Mouse (Mus musculus) heart, embryonic 12.5 days (tissue): Measurements from ENCODE around the gene Pbx1. TPM values are rescaled to one million over a fixed set of nuclear protein-coding genes. Genes with fewer than 3 reads are reported as not detected.

Source experiments
- ATAC-seq: fragments of 200-750 bp; cut with Nextera tagmentation; 2 replicates; pipeline ENCODE4 v1.8.0; 2017; ENCODE audit warnings: moderate TSS enrichment, moderate library complexity; ENCODE audit not compliant: insufficient number of reproducible peaks, low FRiP score
- H3K27ac ChIP-seq: fragments of 300-500 bp; sonication (generic); 2 replicates; pipeline ENCODE4 v1.5.1; 2016; ENCODE audit warnings: mild to moderate bottlenecking, moderate library complexity; ENCODE audit not compliant: poor library complexity, severe bottlenecking
- H3K27me3 ChIP-seq: fragments of 300-500 bp; sonication (generic); replicated peaks from 2 replicates; pipeline ENCODE4 v1.6.1; 2016; ENCODE audit warnings: mild to moderate bottlenecking, moderate library complexity
- H3K36me3 ChIP-seq: fragments of 300-500 bp; sonication (generic); 2 replicates; pipeline ENCODE4 v1.6.1; 2016; ENCODE audit warnings: mild to moderate bottlenecking, moderate library complexity
- H3K4me1 ChIP-seq: fragments of 300-500 bp; sonication (generic); replicated peaks from 2 replicates; pipeline ENCODE4 v1.6.1; 2016; ENCODE audit warnings: mild to moderate bottlenecking
- H3K4me2 ChIP-seq: fragments of 300-500 bp; sonication (generic); 2 replicates; pipeline ENCODE4 v1.6.1; 2016; ENCODE audit warnings: mild to moderate bottlenecking, moderate library complexity
- H3K4me3 ChIP-seq: fragments of 300-500 bp; sonication (generic); 2 replicates; pipeline ENCODE4 v1.5.1; 2016; ENCODE audit warnings: mild to moderate bottlenecking
- H3K9ac ChIP-seq: fragments of 300-500 bp; sonication (generic); 2 replicates; pipeline ENCODE4 v1.6.1; 2016; ENCODE audit warnings: mild to moderate bottlenecking, moderate library complexity
- H3K9me3 ChIP-seq: fragments of 300-500 bp; sonication (generic); replicated peaks from 2 replicates; pipeline ENCODE4 v1.6.1; 2016; ENCODE audit warnings: mild to moderate bottlenecking, moderate library complexity
- WGBS: fragments of 180-500 bp; shearing (Covaris S2); methylation state at CpG from one replicate; pipeline ENCODE4 v1.1.7; 2016; 5-methylcytosine and 5-hydroxymethylcytosine counted together
- polyA plus RNA-seq: library from polyadenylated mRNA; unstranded; fragments of >200 nt; fragmentation: Nextera tagmentation; extraction: Ambion mirVana; gene quantifications from 2 replicates; pipeline ENCODE4 v1.2.1, GENCODE M21; 2016

Pbx1 gene
- polyA plus RNA-seq, 1 experiment from 2014 or later, result 26.3 TPM

- H3K9ac ChIP-seq, result no peak overlapping the region
- H3K9me3 ChIP-seq, result no peaks in the 10 kb centered on the region
- no peak for ATAC-seq
- 82% methylated on average over 6 of the region's 6 CpGs for WGBS
- H3K27ac ChIP-seq, result no peak overlapping the region
- no peak overlapping the region for H3K4me3 ChIP-seq
- H3K4me2 ChIP-seq, result no peak overlapping the region
- H3K27me3 ChIP-seq, result no peaks in the 10 kb centered on the region
- no peaks in the 10 kb centered on the region for H3K4me1 ChIP-seq
- H3K36me3 ChIP-seq, result no peaks in the 10 kb centered on the region
Measured at GRCm38 (mm10) chr1:168139138-168139682, 292.9 kb downstream of the Pbx1 start.

DNA sequence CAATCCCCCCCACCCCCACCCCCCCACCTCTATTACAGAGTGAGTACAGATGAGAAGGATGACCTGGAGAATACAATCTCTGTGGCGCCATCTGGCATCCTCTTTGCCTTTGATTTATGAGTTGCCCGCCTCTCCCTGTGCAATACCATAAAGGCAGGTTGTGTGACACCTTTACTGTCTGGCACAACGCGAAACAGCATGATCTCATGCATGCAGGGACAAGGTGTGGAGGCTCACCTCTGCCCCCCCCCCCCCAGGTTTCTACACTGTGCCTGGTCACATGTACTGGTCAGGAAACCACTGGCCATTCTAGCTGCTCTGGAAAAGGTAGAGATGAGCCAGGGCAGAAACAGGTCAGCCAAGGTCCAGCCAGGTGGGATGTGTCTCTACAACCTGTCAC is 293.4 kb downstream of the Pbx1 start:
- Histone ChIP-seq H3K27ac (no peak overlapping the region), H3K4me1 (0 out of 2 replicates have a peak, but pooled peaks cover under 1% of the 10 kb centered on the region), H3K27me3 (no peaks in the 10 kb centered on the region), H3K4me3 (no peak overlapping the region), H3K36me3 (no peaks in the 10 kb centered on the region), H3K9ac (no peak overlapping the region), H3K4me2 (no peak overlapping the region), H3K9me3 (no peaks in the 10 kb centered on the region)
- no peak for ATAC-seq
- 81% methylated on average over 4 of the region's 4 CpGs for WGBS

DNA sequence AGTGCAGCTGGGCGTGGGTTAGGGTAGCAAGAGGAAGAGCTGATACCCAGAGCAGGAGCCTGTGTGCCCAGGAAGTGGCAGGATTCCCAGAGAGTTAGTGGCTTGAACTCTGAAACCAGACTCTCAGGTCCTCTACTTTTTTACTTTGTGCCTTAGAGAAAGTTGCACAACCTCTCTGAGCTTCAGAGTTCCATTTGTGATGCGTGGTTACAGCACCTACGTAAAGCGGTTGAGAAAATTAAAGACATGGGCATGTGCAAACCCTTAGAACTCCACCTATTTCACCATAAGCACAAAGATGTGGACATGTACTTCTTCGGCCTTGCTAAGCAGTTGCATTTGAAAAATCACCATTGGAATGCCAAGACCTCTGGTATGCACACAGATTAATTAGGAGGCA is 294.2 kb downstream of the Pbx1 start:
- H3K27ac ChIP-seq, result no peak overlapping the region
- 79% methylated on average over 5 of the region's 5 CpGs for WGBS
- no peak for ATAC-seq
- H3K4me2 ChIP-seq, result no peak overlapping the region
- H3K4me3 ChIP-seq, result no peak overlapping the region
- H3K4me1 ChIP-seq, result 0 out of 2 replicates have a peak, but pooled peaks cover 5% of the 10 kb centered on the region
- no peaks in the 10 kb centered on the region for H3K36me3 ChIP-seq
- no peak overlapping the region for H3K9ac ChIP-seq
- no peaks in the 10 kb centered on the region for H3K27me3 ChIP-seq
- H3K9me3 ChIP-seq, result no peaks in the 10 kb centered on the region

DNA sequence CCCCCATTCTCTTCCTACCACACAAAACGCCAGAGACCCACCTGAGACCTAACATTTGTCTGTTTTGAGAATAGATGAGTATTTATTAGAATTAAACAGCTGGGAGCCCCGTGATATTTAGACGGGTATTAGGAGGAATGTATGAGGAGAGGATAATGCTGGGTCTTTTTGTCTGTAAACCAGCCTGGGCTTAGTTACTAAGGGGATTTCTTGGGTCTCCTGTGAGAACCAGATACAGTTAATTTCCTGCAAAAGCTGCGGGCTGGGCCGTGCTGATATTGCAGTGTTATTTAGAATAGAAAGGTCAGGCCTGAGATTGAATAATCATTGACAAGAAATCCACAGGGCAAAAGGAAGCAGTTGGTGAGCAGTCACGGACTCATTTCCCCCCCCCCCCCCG is 296.5 kb downstream of the Pbx1 start:
- H3K4me1 ChIP-seq, result 0 out of 2 replicates have a peak, but pooled peaks cover 5% of the 10 kb centered on the region
- H3K9ac ChIP-seq, result no peak overlapping the region
- no peaks in the 10 kb centered on the region for H3K27me3 ChIP-seq
- H3K27ac ChIP-seq, result no peak overlapping the region
- no peak overlapping the region for H3K4me3 ChIP-seq
- 78% methylated on average over 6 of the region's 7 CpGs for WGBS
- H3K4me2 ChIP-seq, result no peak overlapping the region
- H3K9me3 ChIP-seq, result no peaks in the 10 kb centered on the region
- H3K36me3 ChIP-seq, result no peaks in the 10 kb centered on the region
- no peak for ATAC-seq

DNA sequence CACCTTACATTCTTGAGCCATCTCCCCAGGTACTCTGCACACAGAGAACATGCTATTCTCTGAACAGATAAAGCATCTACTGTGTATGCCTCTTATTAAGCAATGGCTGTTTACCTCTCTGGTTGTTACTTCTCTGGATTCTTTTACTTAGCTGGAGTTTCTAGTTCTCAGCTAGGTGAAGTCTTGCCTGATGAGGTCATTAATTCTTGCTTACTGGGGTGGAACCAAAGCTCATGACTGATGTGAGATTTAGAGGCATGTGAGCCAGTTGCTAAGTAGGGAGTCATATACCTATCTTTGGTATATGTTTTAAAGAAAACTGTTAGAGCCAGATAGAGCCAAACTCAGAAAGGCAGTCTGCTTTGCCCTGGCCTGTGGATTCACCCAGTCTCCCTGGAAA is 298.4 kb downstream of the Pbx1 start:
- no peak overlapping the region for H3K4me2 ChIP-seq
- H3K27ac ChIP-seq, result no peak overlapping the region
- no peak for ATAC-seq
- no peaks in the 10 kb centered on the region for H3K9me3 ChIP-seq
- H3K4me3 ChIP-seq, result no peak overlapping the region
- no peaks in the 10 kb centered on the region for H3K27me3 ChIP-seq
- no peak overlapping the region for H3K9ac ChIP-seq
- 0 out of 2 replicates have a peak, but pooled peaks cover 5% of the 10 kb centered on the region for H3K4me1 ChIP-seq
- H3K36me3 ChIP-seq, result no peaks in the 10 kb centered on the region

DNA sequence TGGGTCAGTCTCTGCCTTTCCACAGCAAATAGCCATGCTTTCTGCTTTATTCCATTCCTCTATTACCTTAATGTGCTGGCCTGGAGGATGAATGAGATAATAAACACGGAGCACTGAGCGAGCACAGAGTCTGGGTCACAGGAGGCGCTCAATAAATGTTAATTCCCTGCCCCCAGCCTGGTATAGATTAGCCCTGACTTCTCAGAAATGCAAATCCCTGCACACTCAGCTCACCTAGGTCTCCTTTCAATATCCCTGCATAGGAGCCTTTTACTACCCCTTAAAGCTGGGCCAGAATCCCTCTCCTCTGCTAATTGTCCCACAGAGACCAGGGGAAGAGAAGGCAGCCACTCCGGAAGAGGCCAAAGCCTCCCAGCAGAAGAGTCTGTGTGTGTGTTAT is 304.1 kb downstream of the Pbx1 start:
- Histone ChIP-seq H3K4me3 (no peak overlapping the region), H3K4me1 (no peaks in the 10 kb centered on the region), H3K27ac (no peak overlapping the region), H3K36me3 (no peaks in the 10 kb centered on the region), H3K4me2 (no peak overlapping the region), H3K27me3 (no peaks in the 10 kb centered on the region), H3K9me3 (no peaks in the 10 kb centered on the region), H3K9ac (no peak overlapping the region)
- 56% methylated on average over 4 of the region's 4 CpGs for WGBS
- ATAC-seq, result no peak

- ATAC-seq, result no peak
- Histone ChIP-seq H3K4me1 (no peaks in the 10 kb centered on the region), H3K4me3 (no peak overlapping the region), H3K27me3 (no peaks in the 10 kb centered on the region), H3K9me3 (no peaks in the 10 kb centered on the region), H3K4me2 (no peak overlapping the region), H3K9ac (no peak overlapping the region), H3K27ac (no peak overlapping the region), H3K36me3 (no peaks in the 10 kb centered on the region)
- 63% methylated on average over 5 of the region's 5 CpGs for WGBS
Measured at GRCm38 (mm10) chr1:168124643-168125490, 307.2 kb downstream of the Pbx1 start.

GRCm38 (mm10) chr1:168118077-168118476 is 314.0 kb downstream of the Pbx1 start:
- H3K36me3 ChIP-seq, result no peaks in the 10 kb centered on the region
- no peak overlapping the region for H3K4me3 ChIP-seq
- 75% methylated on average over 5 of the region's 5 CpGs for WGBS
- no peaks in the 10 kb centered on the region for H3K27me3 ChIP-seq
- no peak overlapping the region for H3K4me2 ChIP-seq
- 0 out of 2 replicates have a peak, but pooled peaks cover 3% of the 10 kb centered on the region for H3K4me1 ChIP-seq
- no peak for ATAC-seq
- H3K27ac ChIP-seq, result no peak overlapping the region
- H3K9ac ChIP-seq, result no peak overlapping the region
- no peaks in the 10 kb centered on the region for H3K9me3 ChIP-seq

DNA sequence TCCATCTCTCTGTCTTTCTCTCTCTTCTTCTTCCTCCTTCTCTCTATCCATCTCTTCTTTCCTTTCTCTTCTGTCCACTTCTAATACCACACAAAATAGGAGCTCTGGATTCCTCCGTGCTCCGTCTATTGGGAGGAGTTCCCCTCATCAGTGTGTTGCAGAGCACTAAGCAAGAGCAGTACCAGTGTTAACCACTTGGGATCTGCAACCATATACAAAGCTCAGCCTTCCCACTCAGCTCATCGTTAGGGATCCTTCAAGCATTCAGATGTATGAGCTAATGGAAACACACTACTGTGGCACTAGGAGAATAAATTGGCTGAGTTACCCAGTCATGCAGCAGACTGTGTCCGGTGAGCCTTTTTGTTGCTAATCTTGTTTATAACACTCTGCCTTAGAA is 314.7 kb downstream of the Pbx1 start:
- 77% methylated on average over 4 of the region's 4 CpGs for WGBS
- H3K4me3 ChIP-seq, result no peak overlapping the region
- ATAC-seq, result no peak
- H3K4me1 ChIP-seq, result 0 out of 2 replicates have a peak, but pooled peaks cover 3% of the 10 kb centered on the region
- no peak overlapping the region for H3K27ac ChIP-seq
- H3K27me3 ChIP-seq, result no peaks in the 10 kb centered on the region
- no peaks in the 10 kb centered on the region for H3K36me3 ChIP-seq
- no peak overlapping the region for H3K4me2 ChIP-seq
- H3K9ac ChIP-seq, result no peak overlapping the region
- no peaks in the 10 kb centered on the region for H3K9me3 ChIP-seq

GRCm38 (mm10) chr1:168109797-168110196 is 322.3 kb downstream of the Pbx1 start:
- H3K4me1 ChIP-seq, result 0 out of 2 replicates have a peak, but pooled peaks cover 3% of the 10 kb centered on the region
- no peak for ATAC-seq

DNA sequence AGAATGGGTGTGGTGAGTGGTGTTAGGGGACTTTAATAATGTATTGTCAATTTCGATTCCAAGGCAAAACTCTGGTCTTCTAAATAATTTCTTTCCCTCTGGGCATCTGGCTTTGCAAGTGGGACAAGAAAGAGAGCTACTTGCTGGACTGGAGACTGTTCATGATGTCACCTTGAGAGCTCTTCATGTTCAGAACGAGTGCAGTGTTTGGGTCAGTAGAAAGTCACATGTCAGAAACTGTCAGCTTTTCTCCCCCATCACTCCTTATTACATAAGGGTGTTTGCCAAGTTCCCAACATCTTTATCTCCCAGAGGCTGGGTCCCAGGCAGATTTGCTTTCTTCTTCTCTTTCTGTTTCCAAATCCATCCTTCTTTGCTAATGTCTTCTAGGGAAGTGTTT is 328.2 kb downstream of the Pbx1 start:
- WGBS, result 44% methylated on average over 2 of the region's 2 CpGs
- H3K27ac ChIP-seq, result no peak overlapping the region
- H3K4me2 ChIP-seq, result no peak overlapping the region
- no peak overlapping the region for H3K4me3 ChIP-seq
- no peaks in the 10 kb centered on the region for H3K4me1 ChIP-seq
- H3K27me3 ChIP-seq, result no peaks in the 10 kb centered on the region
- no peak overlapping the region for H3K9ac ChIP-seq
- peaks cover 10% of the 10 kb centered on the region; the same call in 1 of the 2 replicates for H3K9me3 ChIP-seq
- no peaks in the 10 kb centered on the region for H3K36me3 ChIP-seq
- ATAC-seq, result no peak

More at GRCm38 (mm10) chr1:168109797-168110196, 322.3 kb downstream of the Pbx1 start:
- Histone ChIP-seq H3K27me3 (no peaks in the 10 kb centered on the region), H3K4me3 (no peak overlapping the region), H3K27ac (no peak overlapping the region), H3K4me2 (no peak overlapping the region), H3K36me3 (no peaks in the 10 kb centered on the region), H3K9me3 (no peaks in the 10 kb centered on the region), H3K9ac (no peak overlapping the region)
- WGBS, result 68% methylated on average over 8 of the region's 8 CpGs
